Mouse (Mus musculus) lung, postnatal 10 days (tissue): ENCODE measurements around the gene Smad9.

Experiments
- DNase-seq: peaks from one replicate; pipeline ENCODE4 v3.0.0; 2021

Gene Smad9

GRCm38 (mm10) chr3:54755145-54756041 is at the start of gene Smad9:
Smad9 (plus strand) TSS chr3:54755582.
- DNase-seq, result peak; percentile 70

DNA sequence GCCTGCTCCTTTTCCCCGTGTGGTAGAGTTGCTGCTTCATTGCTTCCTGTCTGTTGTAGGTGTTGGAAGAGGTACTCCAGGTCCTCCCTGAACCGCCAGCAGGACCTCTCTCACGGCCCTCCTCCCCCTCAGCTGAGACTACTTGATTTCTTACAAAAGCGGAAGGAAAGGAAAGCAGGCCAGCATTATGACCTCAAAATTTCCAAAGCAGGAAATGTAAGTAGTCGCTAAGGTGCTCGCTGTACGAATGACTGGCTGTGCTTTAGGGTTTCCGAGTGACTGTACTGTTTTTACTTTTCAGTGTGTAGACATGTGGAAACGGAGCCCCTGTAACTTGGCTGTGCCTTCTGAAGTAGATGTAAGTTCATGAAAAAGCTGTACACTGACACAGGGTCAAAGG is 46.4 kb upstream of the Smad9 start:
- no peak for DNase-seq

GRCm38 (mm10) chr3:54714253-54714652 is 41.1 kb upstream of the Smad9 start, which contains the start of gene Gm21958:
Gm21958 (minus strand) TSS chr3:54714353.
- no peak for DNase-seq

DNA sequence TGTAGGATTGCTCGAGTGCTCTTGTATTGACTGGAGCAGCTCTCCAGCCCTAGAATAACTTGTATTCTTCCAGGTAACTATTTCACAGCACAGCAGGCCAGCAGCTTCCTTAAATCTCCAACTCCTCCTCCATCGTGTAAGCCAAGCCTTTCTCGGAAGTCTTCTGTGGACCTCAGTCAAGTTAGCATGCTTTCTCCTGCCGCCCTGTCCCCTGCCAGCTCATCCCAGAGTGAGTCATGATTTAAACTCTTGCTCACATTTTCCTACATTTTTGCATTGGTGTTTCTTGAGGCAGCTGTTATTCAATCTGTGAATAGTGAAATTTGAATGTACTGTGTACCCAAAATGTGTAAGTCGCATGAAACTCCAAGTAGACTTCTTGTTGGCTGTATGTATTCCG is 39.9 kb upstream of the Smad9 start:
- DNase-seq, result no peak

GRCm38 (mm10) chr3:54717348-54717747 is 38.0 kb upstream of the Smad9 start:
- no peak for DNase-seq

DNA sequence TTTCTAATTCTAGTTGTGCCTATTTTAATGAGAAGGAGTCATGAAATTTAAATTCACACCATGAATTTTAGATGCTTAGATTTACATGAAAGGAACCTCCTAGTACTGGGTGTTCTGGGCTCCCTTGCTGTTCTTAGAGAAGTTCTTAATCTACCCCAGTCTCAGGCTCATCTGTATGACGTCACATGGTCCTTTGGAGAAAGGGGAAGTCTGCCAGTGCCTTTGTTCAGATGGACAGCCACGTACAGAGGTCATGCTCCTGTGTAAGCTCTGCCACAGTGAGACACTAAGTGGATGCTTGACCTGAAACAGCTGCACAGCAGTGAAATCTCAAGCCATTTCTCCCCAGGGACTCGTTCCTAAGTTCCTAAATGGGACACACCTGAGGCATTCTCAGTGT is 36.4 kb upstream of the Smad9 start:
- DNase-seq, result no peak

GRCm38 (mm10) chr3:54723741-54724500 is 31.5 kb upstream of the Smad9 start:
- no peak for DNase-seq

DNA sequence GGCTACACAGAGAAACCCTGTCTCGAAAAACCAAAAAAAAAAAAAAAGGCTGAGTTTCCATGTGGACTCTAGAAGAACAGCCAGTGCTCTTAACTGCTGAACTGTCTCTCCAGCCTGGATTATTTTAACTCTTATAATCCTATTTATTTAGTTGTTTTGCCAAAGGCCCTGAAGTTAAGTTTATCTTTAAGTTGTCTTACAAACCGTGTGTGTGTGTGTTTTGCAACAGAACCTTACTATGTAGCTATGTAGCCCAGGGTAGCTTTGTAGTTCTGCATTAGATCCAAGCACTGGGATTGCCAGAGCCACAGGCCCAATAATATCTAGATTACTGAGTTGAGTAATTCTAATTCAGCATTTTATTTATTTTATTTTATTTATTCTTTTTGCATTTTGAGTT is 30.0 kb upstream of the Smad9 start:
- DNase-seq, result no peak

DNA sequence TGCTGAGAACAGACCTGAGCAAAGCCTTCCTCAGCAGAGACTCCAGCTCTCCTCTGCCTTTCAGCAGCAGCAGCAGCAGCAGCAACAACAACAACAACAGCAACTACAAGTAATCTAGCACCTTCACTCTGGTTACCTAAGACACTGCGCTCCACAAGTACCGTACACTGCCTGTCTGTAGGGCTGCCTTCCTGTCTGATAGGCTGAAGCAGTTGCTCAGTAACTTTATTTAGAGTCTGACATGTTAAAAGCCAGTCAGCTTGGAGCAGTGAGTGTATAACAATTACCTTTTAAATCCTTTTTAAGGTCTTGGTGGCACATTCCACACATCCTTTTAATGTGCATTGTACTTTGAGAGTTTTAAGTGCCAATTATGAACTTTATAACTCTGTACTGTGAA is 27.8 kb upstream of the Smad9 start:
- no peak for DNase-seq

DNA sequence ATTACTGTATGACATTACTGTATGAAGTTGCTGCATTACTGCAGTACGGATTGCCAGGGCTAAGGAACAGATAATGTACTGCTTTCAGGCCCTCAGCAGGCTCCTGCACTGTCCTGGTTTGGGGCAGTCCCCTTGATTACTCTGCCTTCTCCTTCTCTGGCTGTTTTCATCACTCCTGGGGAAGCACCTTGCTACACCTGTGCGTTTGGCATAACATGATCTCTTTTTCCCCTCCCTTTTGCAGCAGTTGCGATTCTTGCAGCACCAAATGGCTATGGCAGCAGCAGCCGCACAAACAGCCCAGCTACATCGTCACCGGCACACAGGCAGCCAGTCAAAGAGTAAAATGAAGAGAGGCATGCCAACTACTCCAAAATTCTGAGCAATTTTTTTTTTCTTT is 27.3 kb upstream of the Smad9 start:
- no peak for DNase-seq

DNA sequence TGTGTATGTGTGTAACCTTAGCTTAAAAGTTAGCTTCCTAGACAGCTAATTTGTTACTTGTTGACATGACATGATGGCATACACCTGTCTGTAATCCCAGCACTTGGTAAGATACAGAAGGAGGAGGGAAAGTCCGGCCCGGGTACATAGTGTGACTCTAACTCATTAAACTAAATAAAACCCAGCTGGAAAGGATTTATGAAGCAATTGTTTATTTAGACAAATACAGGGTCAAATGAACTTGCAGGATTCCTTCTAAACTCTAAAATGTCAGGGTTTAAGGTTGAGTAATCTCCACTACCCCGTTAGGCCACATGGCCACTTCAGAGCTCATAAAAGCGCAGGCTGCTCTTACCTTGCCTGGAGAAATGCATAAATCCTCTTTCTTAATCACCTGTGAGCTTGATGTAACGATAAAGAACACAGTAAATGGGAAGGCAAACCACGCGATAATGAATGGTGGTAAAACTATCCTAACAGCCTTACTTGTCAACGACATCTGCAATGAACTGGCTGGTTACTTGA is 23.7 kb upstream of the Smad9 start:
- no peak for DNase-seq

DNA sequence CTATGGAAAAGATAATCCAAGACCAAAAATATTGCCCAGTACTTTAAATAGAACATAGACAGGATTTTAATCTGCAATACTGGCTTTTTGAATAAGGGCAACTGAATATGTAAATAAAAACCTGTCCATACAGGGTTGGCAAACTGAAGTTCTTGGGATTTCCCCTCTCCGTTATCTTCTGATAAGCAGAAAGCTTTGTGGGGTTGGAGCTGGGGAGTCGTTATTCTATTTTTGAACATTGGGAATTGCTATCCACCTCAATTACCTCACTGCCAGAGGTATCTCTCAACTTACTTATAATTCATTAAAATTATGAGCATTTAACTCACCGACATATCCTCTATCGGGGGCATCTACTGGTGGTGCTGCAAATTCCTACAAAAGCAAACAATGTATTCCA is 23.0 kb upstream of the Smad9 start:
- no peak for DNase-seq

- DNase-seq, result peak; percentile 93
These were observed 20.8 kb upstream of the Smad9 start for GRCm38 (mm10) chr3:54734411-54735246.

GRCm38 (mm10) chr3:54735247-54736046 is 19.9 kb upstream of the Smad9 start, which contains the start of the genes Exosc8 and Alg5:
Exosc8 (minus strand) TSS chr3:54735393.
Alg5 (plus strand) TSS chr3:54735539.
- DNase-seq, result peak; percentile 91

DNA sequence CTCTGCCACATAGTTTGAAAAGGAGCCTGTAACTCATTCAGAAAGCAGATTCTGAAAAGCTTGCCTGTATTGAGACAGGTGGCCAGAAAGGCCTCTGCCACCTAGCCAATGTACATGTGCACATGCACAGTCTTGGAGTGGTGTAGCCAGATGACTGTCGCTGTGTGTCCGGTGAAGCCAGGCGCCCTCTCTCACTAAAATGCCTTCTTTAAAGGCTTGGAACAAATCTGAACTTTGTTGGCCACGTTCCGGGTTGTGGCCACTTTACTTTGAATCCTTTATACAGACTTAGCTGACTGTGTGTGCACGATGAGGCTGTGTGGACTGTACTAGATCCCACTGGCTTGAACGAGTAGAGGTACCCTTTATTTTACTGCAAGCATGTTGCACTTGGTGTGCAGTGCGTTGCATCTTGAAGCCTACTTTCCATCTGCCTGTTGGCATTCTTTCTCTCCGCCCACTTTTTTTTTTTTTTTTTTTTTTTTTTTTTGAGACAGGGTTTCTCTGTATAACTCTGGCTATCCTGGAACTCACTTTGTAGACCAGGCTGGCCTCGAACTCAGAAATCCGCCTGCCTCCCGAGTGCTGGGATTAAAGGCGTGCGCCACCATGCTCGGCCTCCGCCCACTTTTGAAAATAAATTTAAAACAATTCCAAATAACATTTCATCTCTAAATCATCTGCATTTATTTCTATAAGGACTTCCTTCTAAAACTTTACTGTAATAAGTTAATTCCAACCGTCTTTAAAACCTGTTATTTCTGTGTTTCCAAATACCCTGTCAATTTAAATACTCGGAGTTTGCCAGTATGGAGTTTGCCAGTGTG is 19.1 kb upstream of the Smad9 start:
- DNase-seq, result peak; percentile 12

DNA sequence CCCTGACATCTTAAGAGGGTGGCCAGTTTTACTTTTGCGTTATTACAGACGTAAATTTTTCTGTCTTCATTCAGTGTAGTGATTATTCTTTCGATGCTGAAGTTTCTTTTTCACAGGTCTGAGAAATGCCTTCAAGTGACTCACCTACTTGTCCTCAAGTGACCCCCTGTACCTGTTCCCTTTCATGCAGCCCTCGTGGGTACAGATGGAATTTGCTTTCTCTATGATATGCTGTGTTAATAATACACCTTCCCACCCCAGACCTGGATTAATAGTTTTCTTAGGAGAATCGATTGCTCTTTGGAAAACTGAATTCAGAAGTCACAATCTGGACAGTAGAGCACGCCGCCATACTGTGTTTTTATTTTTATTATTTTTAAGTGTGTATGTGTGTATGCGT is 18.1 kb upstream of the Smad9 start:
- no peak for DNase-seq

- DNase-seq, result no peak
These were observed 13.4 kb upstream of the Smad9 start for GRCm38 (mm10) chr3:54741965-54742364.

- peak; percentile 48 for DNase-seq
These were observed 9.6 kb upstream of the Smad9 start for GRCm38 (mm10) chr3:54745799-54746198.

- no peak for DNase-seq
These were observed 2.0 kb upstream of the Smad9 start for GRCm38 (mm10) chr3:54753411-54753810.

GRCm38 (mm10) chr3:54756058-54756457 is 676 bp downstream of the Smad9 start:
- peak; percentile 59 for DNase-seq

DNA sequence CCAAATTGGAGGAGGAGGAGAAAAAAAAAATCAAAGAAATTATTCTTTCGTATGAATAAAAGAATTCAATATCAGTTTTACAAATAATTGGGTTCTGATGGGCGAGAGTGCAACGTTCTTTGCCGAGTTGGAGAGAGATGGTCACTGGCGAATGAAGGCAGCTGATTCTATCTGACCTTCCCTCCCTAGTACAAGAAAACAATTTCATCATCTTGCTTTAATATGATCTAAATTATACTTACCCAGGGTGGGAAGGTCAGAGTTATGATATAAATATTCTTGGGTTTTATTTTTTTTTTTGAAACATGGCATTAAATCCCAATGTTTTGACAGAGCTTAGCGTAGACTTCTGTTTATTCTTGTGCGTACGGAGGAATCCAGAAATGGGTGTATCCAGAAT is 2.1 kb downstream of the Smad9 start:
- no peak for DNase-seq
